Comparison of ENCODE assay signal across 27 mouse cellular contexts in genomic region chr2:131806863-131807262, GRCm38 (mm10). TPM values are rescaled to one million over a fixed set of nuclear protein-coding genes. Genes with fewer than 3 reads are reported as not detected.
DNase-seq lines count a peak whose midpoint lies in the region; ATAC-seq and TF ChIP-seq lines count a peak whose summit lies in the region.
"Had no signal": no experiment of that assay in that cellular context is flagged by ENCODE, and none has a peak within 500 bp of the region (broad histone marks: within the 10 kb centered on the region; RNA-seq: fewer than 3 reads in every experiment).

No protein-coding gene starts in this region.

- WGBS in kidney, embryonic 14.5 days: 16% methylated on average over 7 of the region's 7 CpGs

- no peaks in the 10 kb centered on the region for H3K4me1 ChIP-seq in kidney, embryonic 14.5 days (ENCODE audit: control insufficient read depth, insufficient read depth, low read length)
- peaks cover 10% of the 10 kb centered on the region for H3K4me1 ChIP-seq in ES-Bruce4 (ENCODE audit: control insufficient read depth, insufficient read depth, low read length)
- H3K4me1 ChIP-seq: heart, embryonic 12.5 days; liver, embryonic 12.5 days had no signal

- TF ChIP-seq CTCF in ES-Bruce4 (IDR thresholded peaks at IDR 0.05; ENCODE audit: low read depth, low read length): no peak

- peak; percentile 31 for DNase-seq in adrenal gland, adult 2 months
- no peak for DNase-seq in adrenal gland, postnatal 14 days
- no peak for DNase-seq in kidney, adult 18-20 months
- no peak for DNase-seq in spleen, postnatal 10 days (ENCODE audit: low spot score in 2 of 2)
- no peak for DNase-seq in frontal cortex, postnatal 36 days (ENCODE audit: low spot score in 2 of 2)
- DNase-seq: cerebellum, adult 18-20 months; cerebellum, postnatal 36 days; heart, postnatal 14 days; kidney, adult 8-10 months; kidney, postnatal 25 days; lung, adult 2 months; thymus, postnatal 14 days had no signal

- peak; percentile 35; the same call in 1 of the 2 replicates for ATAC-seq in kidney, embryonic 14.5 days (ENCODE audit: low FRiP score, low TSS enrichment)
- peak; percentile 33; the same call in 1 of the 2 replicates for ATAC-seq in megakaryocyte progenitor cell, adult 5-6 weeks (replicated peaks; ENCODE audit: poor library complexity)
- ATAC-seq: inflammation-experienced regulatory T-cells, adult 6 months; liver, embryonic 12.5 days; midbrain, embryonic 16.5 days had no signal

- 0 out of 2 replicates have a peak, but pooled peaks have one; percentile 21 for TF ChIP-seq EP300 in ES-Bruce4 (IDR thresholded peaks at IDR 0.05; ENCODE audit: insufficient read depth, low read depth, low read length)

- no peak for TF ChIP-seq POLR2A in ES-Bruce4 (IDR thresholded peaks at IDR 0.05; ENCODE audit: insufficient read depth, low read length)

- no peak overlapping the region for H3K4me2 ChIP-seq in kidney, embryonic 14.5 days (replicated peaks; ENCODE audit: low read depth, low read length)
- H3K4me2 ChIP-seq: heart, embryonic 12.5 days; hindbrain, embryonic 13.5 days; limb, embryonic 12.5 days; liver, embryonic 12.5 days; neural tube, embryonic 12.5 days had no signal

- H3K9ac ChIP-seq in kidney, embryonic 14.5 days (ENCODE audit: low read depth, low read length): no peak overlapping the region
- no peak overlapping the region for H3K9ac ChIP-seq in ES-Bruce4 (ENCODE audit: low read depth, poor library complexity, severe bottlenecking)
- H3K9ac ChIP-seq: heart, embryonic 12.5 days; hindbrain, embryonic 13.5 days; limb, embryonic 12.5 days; liver, embryonic 12.5 days; neural tube, embryonic 12.5 days had no signal

- H3K27me3 ChIP-seq in kidney, embryonic 14.5 days (ENCODE audit: control insufficient read depth, insufficient read depth, low read length): 0 out of 2 replicates have a peak, but pooled peaks cover 3% of the 10 kb centered on the region
- H3K27me3 ChIP-seq in ES-Bruce4 (ENCODE audit: control insufficient read depth, insufficient read depth, low read length, poor library complexity, severe bottlenecking): no peaks in the 10 kb centered on the region
- H3K27me3 ChIP-seq: liver, embryonic 12.5 days; neural tube, embryonic 12.5 days had no signal

- H3K4me3 ChIP-seq in kidney, embryonic 14.5 days (ENCODE audit: low read length): no peak overlapping the region
- H3K4me3 ChIP-seq in ES-Bruce4 (ENCODE audit: low read depth, low read length): no peak overlapping the region
- H3K4me3 ChIP-seq: heart, embryonic 12.5 days; hindbrain, embryonic 13.5 days; limb, embryonic 12.5 days; liver, embryonic 12.5 days; neural tube, embryonic 12.5 days had no signal

- H3K27ac ChIP-seq in kidney, embryonic 14.5 days (ENCODE audit: low read depth, low read length): no peak overlapping the region
- H3K27ac ChIP-seq in ES-Bruce4 (ENCODE audit: insufficient read depth, low read length): no peak overlapping the region
- H3K27ac ChIP-seq: hindbrain, embryonic 13.5 days; limb, embryonic 12.5 days; liver, embryonic 12.5 days; neural tube, embryonic 12.5 days had no signal

- no peaks in the 10 kb centered on the region for H3K36me3 ChIP-seq in kidney, embryonic 14.5 days (ENCODE audit: control insufficient read depth, insufficient read depth, low read length)
- no peaks in the 10 kb centered on the region for H3K36me3 ChIP-seq in ES-Bruce4 (ENCODE audit: control insufficient read depth, insufficient read depth, low read length, poor library complexity, severe bottlenecking)
- H3K36me3 ChIP-seq: heart, embryonic 12.5 days; hindbrain, embryonic 13.5 days; limb, embryonic 12.5 days; liver, embryonic 12.5 days; neural tube, embryonic 12.5 days had no signal

- no peaks in the 10 kb centered on the region for H3K9me3 ChIP-seq in kidney, embryonic 14.5 days (ENCODE audit: control insufficient read depth, low read length)
- no peaks in the 10 kb centered on the region for H3K9me3 ChIP-seq in ES-Bruce4 (replicated peaks; ENCODE audit: control insufficient read depth, insufficient read depth, low read length, poor library complexity, severe bottlenecking)
- H3K9me3 ChIP-seq: heart, embryonic 12.5 days; hindbrain, embryonic 13.5 days; limb, embryonic 12.5 days; liver, embryonic 12.5 days; neural tube, embryonic 12.5 days had no signal

RNA-seq across cellular contexts. Expression of gene Erv3, which starts 52.7 kb away (rescaled TPM):
- not detected for total RNA-seq in adrenal gland, adult 2 months (2021)
- polyA plus RNA-seq in adrenal gland, adult 2 months (2012; rRNA removed): not detected in 2 replicates
- total RNA-seq in adrenal gland, postnatal 14 days (2021): not detected in 2 replicates
- polyA plus RNA-seq in kidney, embryonic 14.5 days (2014; fragmentation: Nextera tagmentation; extraction: Ambion mirVana): not detected in 2 replicates
- 0.32 and 0.46 TPM in 2 replicates for polyA plus RNA-seq in ES-Bruce4 (2011; ENCODE audit: insufficient read depth, insufficient read length, low read depth, missing spikeins)
- total RNA-seq in megakaryocyte progenitor cell, adult 5-6 weeks (2015): not detected in 2 replicates
- not detected in 2 replicates for total RNA-seq in megakaryocyte progenitor cell, adult 5-6 weeks (2017)
- total RNA-seq: adrenal gland, postnatal 4 days; gastrocnemius, adult 8-10 months; heart, postnatal 14 days; megakaryocyte-erythroid progenitor cell, adult 5-6 weeks had no signal
- polyA plus RNA-seq: embryonic facial prominence, embryonic 14.5 days; heart, embryonic 12.5 days; hindbrain, embryonic 13.5 days; inflammation-experienced regulatory T-cells, adult 6 months; limb, embryonic 12.5 days; liver, embryonic 12.5 days; lung, adult 2 months; midbrain, embryonic 16.5 days; neural tube, embryonic 12.5 days; small intestine, adult 2 months had no signal
